Mouse (Mus musculus) erythroblast, embryonic 14.5 days (primary cell): ENCODE data around the gene Tmem40.

Source experiments
- GATA1 ChIP-seq: IDR thresholded peaks from 2 replicates; pipeline ENCODE4 v1.6.1; 2012; ENCODE audit warnings: low read length, inconsistent platforms, mixed read lengths
- TAL1 ChIP-seq: IDR thresholded peaks from 3 replicates; pipeline ENCODE4 v1.6.1; 2012; ENCODE audit warnings: low read length, inconsistent platforms, mixed read lengths

GRCm38 (mm10) chr6:115688589-115688988 is 73.6 kb downstream of the Tmem40 start:
- no peak for TF ChIP-seq GATA1
- no peak for TF ChIP-seq TAL1
